Mouse (Mus musculus) brain, embryonic 14.5 days (tissue): ENCODE data around the gene Pdcd10.

ENCODE experiments used
- CTCF ChIP-seq: fragments of 200-500 bp; IDR thresholded peaks from 2 replicates; pipeline ENCODE4 v1.5.1; 2012; ENCODE audit warnings: inconsistent platforms, mild to moderate bottlenecking, moderate library complexity, borderline replicate concordance; ENCODE audit not compliant: insufficient read depth, insufficient read length; ENCODE audit errors: extremely low read depth
- POLR2A ChIP-seq: fragments of 200-500 bp; IDR thresholded peaks from 2 replicates; pipeline ENCODE4 v1.6.1; 2012; ENCODE audit warnings: mild to moderate bottlenecking, inconsistent platforms, borderline replicate concordance; ENCODE audit not compliant: poor library complexity, insufficient read depth, insufficient read length, severe bottlenecking; ENCODE audit errors: extremely low read depth

GRCm38 (mm10) chr3:75579352-75579751, 22.7 kb upstream of the Pdcd10 start:
- TF ChIP-seq CTCF (no peak), POLR2A (no peak)
